Mouse (Mus musculus) midbrain, embryonic 13.5 days (tissue): ENCODE data around the gene Ankrd2. TPM values are rescaled to one million over a fixed set of nuclear protein-coding genes. Genes with fewer than 3 reads are reported as not detected.
A peak's percentile ranks its signal among the peaks of the same experiment; 100 is the strongest.

Experiments
- ATAC-seq: fragments of 200-750 bp; cut with Nextera tagmentation; 2 replicates; pipeline ENCODE4 v1.8.0; 2017; ENCODE audit warnings: mild to moderate bottlenecking, moderate TSS enrichment, moderate library complexity
- H3K27ac ChIP-seq: fragments of 300-500 bp; sonication (generic); 2 replicates; pipeline ENCODE4 v1.5.1; 2015; ENCODE audit warnings: inconsistent platforms, mild to moderate bottlenecking, moderate library complexity
- H3K27me3 ChIP-seq: fragments of 300-500 bp; sonication (generic); 2 replicates; pipeline ENCODE4 v1.6.1; 2015; ENCODE audit warnings: mild to moderate bottlenecking, inconsistent platforms
- H3K36me3 ChIP-seq: fragments of 300-500 bp; sonication (generic); 2 replicates; pipeline ENCODE4 v1.6.1; 2015; ENCODE audit warnings: mild to moderate bottlenecking, inconsistent platforms
- H3K4me1 ChIP-seq: fragments of 300-500 bp; sonication (generic); replicated peaks from 2 replicates; pipeline ENCODE4 v1.6.1; 2015; ENCODE audit warnings: inconsistent platforms
- H3K4me2 ChIP-seq: fragments of 300-500 bp; sonication (generic); replicated peaks from 2 replicates; pipeline ENCODE4 v1.6.1; 2015; ENCODE audit warnings: moderate library complexity, mild to moderate bottlenecking, inconsistent platforms
- H3K4me3 ChIP-seq: fragments of 300-500 bp; sonication (generic); replicated peaks from 2 replicates; pipeline ENCODE4 v1.5.1; 2015; ENCODE audit warnings: mild to moderate bottlenecking, inconsistent platforms
- H3K9ac ChIP-seq: fragments of 300-500 bp; sonication (generic); replicated peaks from 2 replicates; pipeline ENCODE4 v1.6.1; 2015; ENCODE audit warnings: mild to moderate bottlenecking, inconsistent platforms
- H3K9me3 ChIP-seq: fragments of 300-500 bp; sonication (generic); 2 replicates; pipeline ENCODE4 v1.6.1; 2016; ENCODE audit warnings: mild to moderate bottlenecking, inconsistent platforms
- WGBS: fragments of 180-500 bp; shearing (Covaris S2); methylation state at CpG from one replicate; pipeline ENCODE4 v1.1.7; 2015; 5-methylcytosine and 5-hydroxymethylcytosine counted together
- polyA plus RNA-seq: library from polyadenylated mRNA; unstranded; fragments of >200 nt; fragmentation: Nextera tagmentation; extraction: Ambion mirVana; gene quantifications from 2 replicates; pipeline ENCODE4 v1.2.1, GENCODE M21; 2015

Gene Ankrd2
- polyA plus RNA-seq, 1 experiment from 2014 or later, result 0.19 TPM

DNA sequence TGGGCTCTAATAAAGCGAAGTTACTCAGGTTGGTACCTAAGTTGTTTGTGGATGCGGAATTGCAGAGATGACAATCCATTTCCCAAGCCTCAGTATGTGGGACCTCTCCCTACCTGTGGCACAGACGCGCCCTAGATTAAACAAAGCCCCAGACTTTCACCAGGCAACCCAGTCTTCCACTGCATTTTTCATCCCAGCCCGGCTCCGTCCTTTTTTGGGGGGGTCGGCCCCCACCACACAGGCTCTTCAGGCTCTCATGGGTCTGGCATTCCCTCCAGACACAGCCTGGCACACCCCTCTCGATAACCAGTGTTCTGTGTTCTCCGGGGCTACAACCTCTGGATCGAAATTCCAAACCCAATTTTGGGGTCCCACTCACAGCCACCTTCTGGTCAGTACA, 49.9 kb downstream of the Ankrd2 start:
- Histone ChIP-seq H3K9me3 (no peaks in the 10 kb centered on the region), H3K36me3 (no peaks in the 10 kb centered on the region; the same call in 1 of the 2 replicates), H3K4me2 (peak overlapping the region; percentile 85), H3K27ac (peak overlapping the region; percentile 74), H3K9ac (peak overlapping the region; percentile 84), H3K4me1 (peaks cover 19% of the 10 kb centered on the region), H3K27me3 (no peaks in the 10 kb centered on the region), H3K4me3 (peak overlapping the region; percentile 89)
- no peak for ATAC-seq
- 5% methylated on average over 10 of the region's 10 CpGs for WGBS

DNA sequence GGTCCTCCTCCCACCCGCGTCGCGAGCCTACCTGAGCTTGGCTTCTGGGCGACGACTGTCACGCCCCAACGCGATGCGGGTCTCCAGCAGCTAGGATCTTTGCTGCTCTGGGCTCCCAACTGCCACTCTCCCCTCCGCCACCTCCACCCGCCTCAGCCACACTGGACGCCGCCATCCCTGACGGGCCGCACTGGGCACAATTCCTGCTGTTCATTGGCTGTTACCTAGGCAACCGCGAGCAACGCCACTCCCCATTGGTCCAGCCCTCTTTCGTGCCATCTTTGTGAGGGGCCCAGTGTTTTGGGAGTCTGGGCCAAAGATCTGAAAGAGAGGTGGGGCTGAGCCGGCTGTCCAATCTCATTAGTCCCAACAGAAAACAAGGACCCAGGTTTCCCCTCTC, 50.4 kb downstream of the Ankrd2 start, which contains the start of gene Morn4:
Gene Morn4, minus strand, starts transcription at position 192 of the 400 bp plus-strand sequence.
- no peaks in the 10 kb centered on the region; the same call in 1 of the 2 replicates for H3K36me3 ChIP-seq
- peak within 1 kb of the TSS; percentile 89 for H3K4me3 ChIP-seq
- peak within 1 kb of the TSS; percentile 85 for H3K4me2 ChIP-seq
- H3K27me3 ChIP-seq, result no peaks in the 10 kb centered on the region
- H3K9ac ChIP-seq, result peak within 1 kb of the TSS; percentile 84
- H3K4me1 ChIP-seq, result peaks cover 23% of the 10 kb centered on the region
- no peaks in the 10 kb centered on the region for H3K9me3 ChIP-seq
- H3K27ac ChIP-seq, result peak within 1 kb of the TSS; percentile 74
- peak; percentile 81 for ATAC-seq
- under 1% methylated on average over 21 of the region's 21 CpGs for WGBS

DNA sequence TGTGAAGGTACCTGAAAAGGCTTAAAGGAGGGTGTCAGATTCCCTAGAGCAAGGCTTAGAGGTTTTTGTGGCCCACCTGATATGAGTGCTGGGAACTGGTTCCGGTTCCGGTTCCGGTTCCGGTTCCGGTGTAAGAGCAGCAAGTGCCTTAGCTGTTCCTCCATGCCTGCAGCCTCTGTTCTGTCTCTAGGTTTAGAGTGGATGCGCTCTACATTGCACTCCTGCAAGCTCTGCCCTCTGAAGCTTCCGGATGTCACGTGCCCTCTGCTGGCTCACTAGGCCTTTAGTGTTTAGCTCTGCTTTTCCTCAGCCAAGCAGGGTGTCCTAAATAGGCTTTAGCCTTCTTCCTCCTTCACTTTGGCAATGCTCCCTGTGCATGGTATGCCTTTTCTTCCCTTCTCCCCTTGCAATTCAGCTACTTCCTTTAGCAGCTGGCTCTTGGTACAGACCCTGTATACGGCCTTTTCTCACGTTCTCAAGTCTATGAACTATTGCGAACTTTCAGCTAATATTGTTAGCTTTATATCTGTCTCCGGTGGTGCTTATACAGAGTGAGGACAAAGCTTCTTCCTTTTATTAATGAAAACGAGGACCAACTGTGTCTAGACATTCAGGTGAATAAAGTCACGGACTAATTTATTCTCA, 53.4 kb downstream of the Ankrd2 start:
- Histone ChIP-seq H3K27ac (peak overlapping the region; percentile 80), H3K4me1 (peaks cover 37% of the 10 kb centered on the region), H3K4me3 (peak overlapping the region; percentile 91), H3K4me2 (peak overlapping the region; percentile 68), H3K9me3 (no peaks in the 10 kb centered on the region), H3K9ac (peak overlapping the region; percentile 28; the same call in 1 of the 2 replicates), H3K36me3 (peaks cover 5% of the 10 kb centered on the region; the same call in 1 of the 2 replicates), H3K27me3 (no peaks in the 10 kb centered on the region)
- ATAC-seq, result no peak
- WGBS, result 26% methylated on average over 14 of the region's 14 CpGs

DNA sequence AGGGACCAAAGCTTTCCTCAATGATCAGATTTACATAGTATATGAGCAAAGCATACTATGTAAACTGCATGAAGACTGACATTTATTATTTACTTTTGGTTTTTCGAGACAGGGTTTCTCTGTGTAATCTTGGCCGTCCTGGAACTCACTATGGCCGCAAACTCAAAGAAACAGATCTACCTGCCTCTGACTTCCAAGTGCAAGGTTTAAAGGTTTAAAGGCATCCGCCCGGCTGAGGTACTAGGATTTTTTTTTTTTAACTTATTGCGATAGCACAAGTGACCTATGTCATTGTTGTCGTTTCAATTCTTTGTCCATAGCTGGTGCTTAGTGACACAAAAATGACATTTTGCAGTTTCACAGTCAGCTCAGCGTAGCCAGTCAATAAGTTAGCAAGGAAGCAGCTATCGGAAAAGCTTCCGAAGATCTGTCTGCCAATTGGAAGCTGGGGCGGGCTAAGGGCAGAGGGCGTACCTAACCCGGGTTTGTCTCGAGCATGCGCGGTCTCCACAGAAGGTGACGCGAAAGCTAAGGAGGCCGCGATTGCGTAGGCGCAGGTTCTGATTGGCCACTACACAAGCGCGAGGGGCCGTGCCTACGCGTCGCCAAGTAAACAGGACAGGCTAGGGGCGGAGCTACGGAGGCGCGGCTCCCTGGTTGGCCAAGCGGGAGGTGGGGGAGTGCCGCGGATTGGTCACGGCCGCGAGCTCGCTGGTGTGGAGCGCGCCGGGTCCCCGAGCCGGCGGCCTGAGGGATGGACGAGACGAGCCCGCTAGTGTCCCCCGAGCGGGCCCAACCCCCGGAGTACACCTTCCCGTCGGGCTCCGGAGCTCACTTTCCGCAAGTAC, 54.2 kb downstream of the Ankrd2 start, which contains the start of gene Pi4k2a:
Gene Pi4k2a, plus strand, starts transcription at position 723 of the 848 bp plus-strand sequence.
- Histone ChIP-seq H3K27me3 (no peaks in the 10 kb centered on the region), H3K9ac (peak within 1 kb of the TSS; percentile 92), H3K4me2 (peak within 1 kb of the TSS; percentile 93), H3K4me1 (peaks cover 41% of the 10 kb centered on the region), H3K4me3 (peak within 1 kb of the TSS; percentile 91), H3K36me3 (peaks cover 8% of the 10 kb centered on the region; the same call in 1 of the 2 replicates), H3K27ac (peak within 1 kb of the TSS; percentile 89), H3K9me3 (no peaks in the 10 kb centered on the region)
- 2% methylated on average over 40 of the region's 55 CpGs for WGBS
- ATAC-seq, result peak; percentile 97

DNA sequence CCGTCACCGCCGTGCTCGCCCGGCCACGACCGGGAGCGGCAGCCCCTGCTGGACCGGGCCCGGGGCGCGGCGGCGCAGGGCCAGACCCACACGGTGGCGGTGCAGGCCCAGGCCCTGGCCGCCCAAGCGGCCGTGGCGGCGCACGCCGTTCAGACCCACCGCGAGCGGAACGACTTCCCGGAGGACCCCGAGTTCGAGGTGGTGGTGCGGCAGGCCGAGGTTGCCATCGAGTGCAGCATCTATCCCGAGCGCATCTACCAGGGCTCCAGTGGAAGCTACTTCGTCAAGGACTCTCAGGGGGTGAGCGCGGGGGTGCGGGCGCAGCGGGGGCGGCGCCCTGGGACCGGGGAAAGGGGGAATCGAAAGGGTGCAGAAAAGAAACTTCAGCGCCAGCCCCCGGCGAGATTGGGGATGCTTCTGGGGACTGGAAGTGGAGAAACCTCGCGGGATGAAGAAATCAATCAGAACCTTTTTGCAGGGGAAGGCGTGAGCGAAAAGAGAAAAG, 54.9 kb downstream of the Ankrd2 start:
- Histone ChIP-seq H3K27ac (peak overlapping the region; percentile 89), H3K4me1 (peaks cover 37% of the 10 kb centered on the region), H3K9me3 (no peaks in the 10 kb centered on the region), H3K4me2 (peak overlapping the region; percentile 93), H3K4me3 (peak overlapping the region; percentile 91), H3K9ac (peak overlapping the region; percentile 92), H3K36me3 (peaks cover 9% of the 10 kb centered on the region; the same call in 1 of the 2 replicates), H3K27me3 (no peaks in the 10 kb centered on the region)
- WGBS, result under 1% methylated on average over 52 of the region's 52 CpGs
- peak; percentile 76 for ATAC-seq

Other genes starting within 250 kb of the Ankrd2 start
- 11.0 and 11.6 TPM in 2 replicates for gene Arhgap19, start 234.0 kb upstream of the Ankrd2 start, polyA plus RNA-seq
- gene Frat1, start 206.0 kb upstream of the Ankrd2 start, polyA plus RNA-seq, result 26.2 and 29.0 TPM in 2 replicates
- gene Frat2, start 187.9 kb upstream of the Ankrd2 start, polyA plus RNA-seq, result 7.6 and 10.4 TPM in 2 replicates
- gene Rrp12, start 139.8 kb upstream of the Ankrd2 start, polyA plus RNA-seq, result 14.6 and 15.7 TPM in 2 replicates
- 445 and 453 TPM in 2 replicates for gene Pgam1, start 124.1 kb upstream of the Ankrd2 start, polyA plus RNA-seq
- gene Exosc1, start 102.6 kb upstream of the Ankrd2 start, polyA plus RNA-seq, result 68.5 and 70.0 TPM in 2 replicates
- gene Zdhhc16, start 102.5 kb upstream of the Ankrd2 start, polyA plus RNA-seq, result 86.1 and 87.6 TPM in 2 replicates
- gene Mms19, start 54.8 kb upstream of the Ankrd2 start, polyA plus RNA-seq, result 32.4 and 34.8 TPM in 2 replicates
- 6.4 and 7.3 TPM in 2 replicates for gene Ubtd1, start 54.2 kb upstream of the Ankrd2 start, polyA plus RNA-seq
- gene Hoga1, start 9.6 kb downstream of the Ankrd2 start, polyA plus RNA-seq, result 0.58 and 0.89 TPM in 2 replicates
- gene 4933411K16Rik, start 16.2 kb downstream of the Ankrd2 start, polyA plus RNA-seq, result not detected in 2 replicates
- gene Morn4, start 50.4 kb downstream of the Ankrd2 start, polyA plus RNA-seq, result 128 TPM in 2 replicates
- 23.6 and 29.9 TPM in 2 replicates for gene Pi4k2a, start 54.5 kb downstream of the Ankrd2 start, polyA plus RNA-seq
- 4.9 and 5.1 TPM in 2 replicates for gene Avpi1, start 93.1 kb downstream of the Ankrd2 start, polyA plus RNA-seq
- gene Marveld1, start 111.4 kb downstream of the Ankrd2 start, polyA plus RNA-seq, result 1.1 and 1.7 TPM in 2 replicates
- gene Zfyve27, start 128.0 kb downstream of the Ankrd2 start, polyA plus RNA-seq, result 55.8 and 57.6 TPM in 2 replicates
- gene Sfrp5, start 166.3 kb downstream of the Ankrd2 start, polyA plus RNA-seq, result 0.11 and 0.17 TPM in 2 replicates
- 26.3 and 27.5 TPM in 2 replicates for gene Golga7b, start 211.6 kb downstream of the Ankrd2 start, polyA plus RNA-seq